7 mouse cellular contexts compared by ENCODE assay signal in genomic region chr4:42999451-43000140, GRCm38 (mm10). TPM values are rescaled to one million over a fixed set of nuclear protein-coding genes. Genes with fewer than 3 reads are reported as not detected.
DNase-seq lines count a peak whose midpoint lies in the region; ATAC-seq lines count a peak whose summit lies in the region.

No protein-coding gene starts in this region.

- no peaks in the 10 kb centered on the region for H3K9me3 ChIP-seq in intestine, embryonic 15.5 days
- H3K9me3 ChIP-seq in midbrain, embryonic 10.5 days (replicated peaks) = no peaks in the 10 kb centered on the region

- peaks cover 7% of the 10 kb centered on the region; the same call in 1 of the 2 replicates for H3K36me3 ChIP-seq in intestine, embryonic 15.5 days
- peaks cover 53% of the 10 kb centered on the region for H3K36me3 ChIP-seq in midbrain, embryonic 10.5 days

- no peaks in the 10 kb centered on the region for H3K27me3 ChIP-seq in intestine, embryonic 15.5 days (replicated peaks)
- H3K27me3 ChIP-seq in midbrain, embryonic 10.5 days (ENCODE audit: low read depth, poor library complexity, severe bottlenecking) = no peaks in the 10 kb centered on the region

- peak; percentile 79 for ATAC-seq in intestine, embryonic 15.5 days

- under 1% methylated on average over 47 of the region's 51 CpGs for WGBS in intestine, embryonic 15.5 days
- under 1% methylated on average over 51 of the region's 51 CpGs for WGBS in midbrain, embryonic 10.5 days

- peak overlapping the region; percentile 93 for H3K4me3 ChIP-seq in intestine, embryonic 15.5 days (replicated peaks)
- peak overlapping the region; percentile 94 for H3K4me3 ChIP-seq in midbrain, embryonic 10.5 days

- DNase-seq in adrenal gland, adult 2 months = peak; percentile 91
- DNase-seq in embryo, embryonic 11 days = peak; percentile 85
- peak; percentile 81 for DNase-seq in gastrocnemius, postnatal 25 days
- DNase-seq in left cerebral cortex, postnatal 36 days (ENCODE audit: low spot score in 2 of 2) = peak; percentile 72 to 73
- DNase-seq in midbrain, embryonic 10.5 days (ENCODE audit: low spot score) = peak; percentile 86
- peak; percentile 58 to 59 for DNase-seq in right cerebral cortex, postnatal 36 days (ENCODE audit: low spot score in 2 of 2)

- peaks cover 10% of the 10 kb centered on the region for H3K4me1 ChIP-seq in intestine, embryonic 15.5 days (replicated peaks)
- H3K4me1 ChIP-seq in midbrain, embryonic 10.5 days = peaks cover 29% of the 10 kb centered on the region

- peak overlapping the region; percentile 49 for H3K4me2 ChIP-seq in intestine, embryonic 15.5 days (replicated peaks)

- peak overlapping the region; percentile 100 for H3K27ac ChIP-seq in intestine, embryonic 15.5 days
- peak overlapping the region; percentile 98 for H3K27ac ChIP-seq in midbrain, embryonic 10.5 days (replicated peaks)

- intact Hi-C loops in left cerebral cortex, postnatal 36 days (cut with DNase I) = no loop called here

- H3K9ac ChIP-seq in intestine, embryonic 15.5 days = peak overlapping the region; percentile 97

RNA-seq across cellular contexts. Expression of gene Vcp, which starts 0.7 kb away (rescaled TPM):
- 100 to 1,000 TPM; 305 to 320 TPM for total RNA-seq in adrenal gland, adult 2 months (2021)
- polyA plus RNA-seq in adrenal gland, adult 2 months (2012; rRNA removed) = 671 and 857 TPM in 2 replicates
- 100 to 1,000 TPM; 219 to 236 TPM for total RNA-seq in gastrocnemius, postnatal 25 days (2021)
- 461 and 483 TPM in 2 replicates for polyA plus RNA-seq in intestine, embryonic 15.5 days (2015; fragmentation: Nextera tagmentation; extraction: Ambion mirVana)
- 100 to 1,000 TPM; 181 to 194 TPM for total RNA-seq in left cerebral cortex, postnatal 36 days (2021)
- polyA plus RNA-seq in midbrain, embryonic 10.5 days (2016; fragmentation: Nextera tagmentation; extraction: Ambion mirVana) = 656 and 674 TPM in 2 replicates

RNA-seq across cellular contexts. Expression of gene Fancg, which starts 10.7 kb away (rescaled TPM):
- 1 to 10 TPM; 7.7 to 8.9 TPM for total RNA-seq in adrenal gland, adult 2 months (2021)
- 10.8 and 13.5 TPM in 2 replicates for polyA plus RNA-seq in adrenal gland, adult 2 months (2012; rRNA removed)
- total RNA-seq in gastrocnemius, postnatal 25 days (2021) = 1 to 10 TPM; 1.0 to 2.4 TPM
- polyA plus RNA-seq in intestine, embryonic 15.5 days (2015; fragmentation: Nextera tagmentation; extraction: Ambion mirVana) = 15.0 and 15.2 TPM in 2 replicates
- 10 to 100 TPM in 1 of 2 experiments, 1 to 10 TPM in 1; 8.5 to 12.5 TPM for total RNA-seq in left cerebral cortex, postnatal 36 days (2021)
- polyA plus RNA-seq in midbrain, embryonic 10.5 days (2016; fragmentation: Nextera tagmentation; extraction: Ambion mirVana) = 25.0 and 27.2 TPM in 2 replicates

RNA-seq across cellular contexts. Expression of gene Pigo, which starts 26.0 kb away (rescaled TPM):
- total RNA-seq in adrenal gland, adult 2 months (2021) = 10 to 100 TPM; 16.5 to 20.2 TPM
- polyA plus RNA-seq in adrenal gland, adult 2 months (2012; rRNA removed) = 21.3 and 25.4 TPM in 2 replicates
- 1 to 10 TPM; 6.7 to 7.5 TPM for total RNA-seq in gastrocnemius, postnatal 25 days (2021)
- polyA plus RNA-seq in intestine, embryonic 15.5 days (2015; fragmentation: Nextera tagmentation; extraction: Ambion mirVana) = 22.9 and 28.2 TPM in 2 replicates
- total RNA-seq in left cerebral cortex, postnatal 36 days (2021) = 10 to 100 TPM; 30.4 to 37.5 TPM
- 21.8 and 27.5 TPM in 2 replicates for polyA plus RNA-seq in midbrain, embryonic 10.5 days (2016; fragmentation: Nextera tagmentation; extraction: Ambion mirVana)

RNA-seq across cellular contexts. Expression of gene 1700022I11Rik, which starts 30.2 kb away (rescaled TPM):
- not detected for total RNA-seq in adrenal gland, adult 2 months (2021)
- not detected in 2 replicates for polyA plus RNA-seq in adrenal gland, adult 2 months (2012; rRNA removed)
- not detected for total RNA-seq in gastrocnemius, postnatal 25 days (2021)
- polyA plus RNA-seq in intestine, embryonic 15.5 days (2015; fragmentation: Nextera tagmentation; extraction: Ambion mirVana) = 0.28 and 0.33 TPM in 2 replicates
- total RNA-seq in left cerebral cortex, postnatal 36 days (2021) = not detected
- polyA plus RNA-seq in midbrain, embryonic 10.5 days (2016; fragmentation: Nextera tagmentation; extraction: Ambion mirVana) = 0.47 and 0.59 TPM in 2 replicates

RNA-seq across cellular contexts. Expression of gene Stoml2, which starts 31.9 kb away (rescaled TPM):
- 100 to 1,000 TPM; 227 to 252 TPM for total RNA-seq in adrenal gland, adult 2 months (2021)
- 192 and 291 TPM in 2 replicates for polyA plus RNA-seq in adrenal gland, adult 2 months (2012; rRNA removed)
- total RNA-seq in gastrocnemius, postnatal 25 days (2021) = 10 to 100 TPM; 88.2 to 98.5 TPM
- 318 and 334 TPM in 2 replicates for polyA plus RNA-seq in intestine, embryonic 15.5 days (2015; fragmentation: Nextera tagmentation; extraction: Ambion mirVana)
- total RNA-seq in left cerebral cortex, postnatal 36 days (2021) = 100 to 1,000 TPM; 107 to 121 TPM
- 419 and 471 TPM in 2 replicates for polyA plus RNA-seq in midbrain, embryonic 10.5 days (2016; fragmentation: Nextera tagmentation; extraction: Ambion mirVana)

Comparison
In these comparisons a context has a peak if more than half of its experiments do, and no peak if none do; other contexts are left out.
1. Peak in every context shown above with its lines: DNase-seq, ATAC-seq, H3K4me3 ChIP-seq and H3K27ac ChIP-seq.